Mouse (Mus musculus) embryonic facial prominence, embryonic 13.5 days (tissue): ENCODE measurements around the gene Grin2d. TPM values are rescaled to one million over a fixed set of nuclear protein-coding genes. Genes with fewer than 3 reads are reported as not detected.
A peak's percentile ranks its signal among the peaks of the same experiment; 100 is the strongest.
"Not testable (repeated sequence)": the region's sequence is repeated elsewhere in the genome, so short reads cannot be mapped to it uniquely, and the experiment has no call there.

ENCODE experiments used
- ATAC-seq: fragments of 200-750 bp; cut with Nextera tagmentation; 2 replicates; pipeline ENCODE4 v1.8.0; 2017; ENCODE audit warnings: low read depth; ENCODE audit not compliant: insufficient number of reproducible peaks, insufficient read depth, low FRiP score, low TSS enrichment
- H3K27ac ChIP-seq: fragments of 300-500 bp; sonication (generic); 2 replicates; pipeline ENCODE4 v1.5.1; 2015; ENCODE audit warnings: moderate library complexity, mild to moderate bottlenecking, inconsistent platforms
- H3K27me3 ChIP-seq: fragments of 300-500 bp; sonication (generic); 2 replicates; pipeline ENCODE4 v1.6.1; 2015; ENCODE audit warnings: mild to moderate bottlenecking, inconsistent platforms
- H3K36me3 ChIP-seq: fragments of 300-500 bp; sonication (generic); 2 replicates; pipeline ENCODE4 v1.6.1; 2015; ENCODE audit warnings: mild to moderate bottlenecking, inconsistent platforms
- H3K4me1 ChIP-seq: fragments of 300-500 bp; sonication (generic); 2 replicates; pipeline ENCODE4 v1.6.1; 2015; ENCODE audit warnings: inconsistent platforms
- H3K4me2 ChIP-seq: fragments of 300-500 bp; sonication (generic); 2 replicates; pipeline ENCODE4 v1.6.1; 2015; ENCODE audit warnings: moderate library complexity, mild to moderate bottlenecking, inconsistent platforms
- H3K4me3 ChIP-seq: fragments of 300-500 bp; sonication (generic); 2 replicates; pipeline ENCODE4 v1.5.1; 2015; ENCODE audit warnings: mild to moderate bottlenecking, inconsistent platforms
- H3K9ac ChIP-seq: fragments of 300-500 bp; sonication (generic); 2 replicates; pipeline ENCODE4 v1.6.1; 2015; ENCODE audit warnings: mild to moderate bottlenecking, inconsistent platforms
- H3K9me3 ChIP-seq: fragments of 300-500 bp; sonication (generic); 2 replicates; pipeline ENCODE4 v1.6.1; 2016; ENCODE audit warnings: inconsistent platforms
- WGBS: fragments of 180-500 bp; shearing (Covaris S2); methylation state at CpG from one replicate; pipeline ENCODE4 v1.1.7; 2015; ENCODE audit warnings: mixed read lengths; 5-methylcytosine and 5-hydroxymethylcytosine counted together
- polyA plus RNA-seq: library from polyadenylated mRNA; unstranded; fragments of >200 nt; fragmentation: Nextera tagmentation; extraction: Ambion mirVana; gene quantifications from 2 replicates; pipeline ENCODE4 v1.2.1, GENCODE M21; 2015

The Grin2d gene
- polyA plus RNA-seq = 0.56 and 0.72 TPM in 2 replicates

DNA sequence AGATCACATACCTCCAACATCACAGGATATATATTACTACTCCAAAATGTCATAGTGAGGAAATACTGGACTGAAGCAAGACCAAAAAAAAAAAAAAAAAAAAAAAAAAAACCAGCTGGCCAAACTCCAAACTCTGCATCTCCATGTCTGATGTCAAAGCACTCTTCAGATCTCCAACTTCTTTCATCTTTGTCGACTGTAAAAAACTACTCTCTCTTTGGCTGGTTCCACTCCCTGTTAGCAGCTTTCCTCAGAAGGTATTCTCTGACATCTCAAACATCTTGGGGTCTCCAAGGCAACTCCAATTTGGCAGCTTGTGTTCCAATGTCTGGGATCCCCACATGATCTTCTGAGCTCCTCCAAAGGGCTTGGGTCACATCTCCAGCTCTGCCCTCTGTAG, at the start of gene Grin2d:
Gene Grin2d (minus strand): TSS at position 101 of the 400 bp plus-strand sequence.
- Histone ChIP-seq H3K36me3 (peaks cover 88% of the 10 kb centered on the region), H3K4me1 (peaks cover 20% of the 10 kb centered on the region)
- WGBS = 97% methylated on average over 1 of the region's 1 CpGs
- H3K4me2 ChIP-seq, H3K9ac ChIP-seq, H3K9me3 ChIP-seq, ATAC-seq, H3K27me3 ChIP-seq, H3K4me3 ChIP-seq, H3K27ac ChIP-seq: not testable (repeated sequence)

DNA sequence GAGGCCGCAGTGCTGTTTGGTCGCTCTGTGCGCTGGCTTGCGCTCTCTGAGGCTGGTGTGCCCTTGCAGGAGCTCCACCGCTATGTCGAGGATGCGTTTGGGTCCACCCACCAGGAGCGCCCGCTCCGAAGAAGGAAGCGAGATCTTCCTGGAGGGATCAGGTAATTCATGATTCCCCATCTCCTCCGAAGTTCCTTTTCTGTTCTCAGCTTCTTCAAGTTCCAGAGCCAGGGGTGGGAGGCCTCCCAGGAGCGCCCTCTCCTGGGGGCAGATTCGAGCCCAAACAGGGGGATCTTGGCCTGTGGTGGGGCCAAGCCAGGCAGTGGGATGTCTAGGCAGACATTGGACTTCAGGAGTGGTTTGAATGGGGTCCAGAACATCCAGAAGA, 46.2 kb upstream of the Grin2d start:
- H3K4me1 ChIP-seq = peaks cover 47% of the 10 kb centered on the region
- H3K27ac ChIP-seq = peak overlapping the region; percentile 93; the same call in 1 of the 2 replicates
- peaks cover 14% of the 10 kb centered on the region for H3K27me3 ChIP-seq
- H3K4me2 ChIP-seq = peak overlapping the region; percentile 76
- WGBS = 18% methylated on average over 14 of the region's 14 CpGs
- H3K9ac ChIP-seq = 0 out of 2 replicates have a peak overlapping the region, but pooled peaks have one; percentile 44
- no peak for ATAC-seq
- peaks cover 7% of the 10 kb centered on the region; the same call in 1 of the 2 replicates for H3K9me3 ChIP-seq
- no peaks in the 10 kb centered on the region for H3K36me3 ChIP-seq
- H3K4me3 ChIP-seq = peak overlapping the region; percentile 44

DNA sequence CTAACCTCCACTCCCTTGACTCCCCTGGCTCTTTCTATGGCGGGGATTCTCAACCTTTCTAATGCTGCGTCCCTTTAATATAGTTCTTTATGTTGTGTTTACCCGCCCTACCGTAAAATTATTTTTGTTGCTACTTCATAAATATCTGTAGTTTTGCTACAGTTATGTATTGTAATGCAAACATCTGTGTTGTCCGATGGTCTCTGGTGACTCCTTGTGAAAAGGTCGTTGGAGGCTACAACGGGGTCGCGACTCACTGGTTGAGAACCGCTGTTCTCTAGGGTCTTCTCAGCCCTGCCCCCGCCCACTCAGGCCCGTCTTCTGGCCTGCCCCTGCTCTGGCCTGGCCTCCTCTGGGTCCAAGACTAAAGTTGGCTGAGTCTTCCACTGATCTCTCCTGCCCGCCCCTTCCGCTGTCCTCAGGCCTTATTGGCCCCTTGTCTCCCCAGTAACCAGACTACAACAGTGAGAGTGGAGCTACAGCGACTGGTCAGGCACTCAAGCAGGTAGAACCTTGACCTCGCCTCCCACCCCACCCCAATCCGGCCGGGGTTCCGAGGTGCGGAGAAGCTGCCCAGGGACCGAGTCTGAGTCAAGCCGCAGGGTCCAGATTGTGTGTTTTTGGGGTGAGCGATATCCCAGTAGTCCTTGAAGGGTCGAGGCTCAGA, 45.7 kb upstream of the Grin2d start, which contains the start of gene Ccdc114:
Gene Ccdc114 (plus strand): TSS at position 311 of the 667 bp plus-strand sequence.
- Histone ChIP-seq H3K4me1 (peaks cover 49% of the 10 kb centered on the region), H3K4me3 (peak within 1 kb of the TSS; percentile 44), H3K4me2 (peak within 1 kb of the TSS; percentile 76), H3K36me3 (peaks cover 5% of the 10 kb centered on the region), H3K9ac (peak within 1 kb of the TSS; percentile 49), H3K27me3 (peaks cover 11% of the 10 kb centered on the region), H3K9me3 (peaks cover 7% of the 10 kb centered on the region; the same call in 1 of the 2 replicates), H3K27ac (peak within 1 kb of the TSS; percentile 93)
- WGBS = 9% methylated on average over 24 of the region's 24 CpGs
- no peak for ATAC-seq

DNA sequence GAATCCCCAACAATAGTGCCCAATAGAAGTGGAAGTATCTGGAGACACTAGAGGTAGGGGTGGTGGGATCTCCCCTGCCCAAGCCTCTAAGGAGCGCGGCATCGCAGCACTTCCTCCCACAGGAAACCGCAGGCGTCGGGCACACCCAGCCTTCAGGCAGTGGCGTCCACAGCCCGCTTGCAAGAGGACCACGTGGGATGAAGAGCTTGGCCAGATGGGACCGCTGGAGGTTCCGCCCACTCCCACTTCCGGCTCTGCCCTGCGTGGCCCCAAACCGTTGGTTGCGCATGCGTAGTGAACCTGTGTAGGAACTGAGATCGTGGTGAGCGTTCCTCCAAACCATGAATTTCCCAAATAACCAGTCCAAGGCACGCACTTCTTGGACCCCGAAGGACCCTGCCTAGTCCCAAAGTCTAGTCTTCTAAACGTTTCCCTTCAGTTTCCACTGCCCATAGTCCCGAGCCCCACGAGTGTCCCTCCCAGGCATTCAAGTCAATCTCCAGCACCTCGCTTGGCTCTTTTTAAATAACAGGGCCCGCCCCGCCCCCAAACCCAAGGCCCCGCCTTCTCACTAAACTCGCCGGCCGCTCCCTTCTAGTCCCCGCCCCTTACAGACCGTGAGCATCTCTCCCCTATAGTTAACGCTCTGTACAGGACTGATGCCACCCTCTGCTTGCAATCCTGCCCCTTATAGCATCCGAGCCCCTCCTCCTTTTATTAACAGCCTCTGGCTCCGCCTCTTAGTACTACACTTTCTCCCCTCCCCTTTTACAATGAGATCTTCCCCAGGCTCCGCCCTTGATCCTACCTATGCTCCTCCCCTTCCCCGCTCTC, 45.0 kb upstream of the Grin2d start:
- WGBS = under 1% methylated on average over 37 of the region's 37 CpGs
- ATAC-seq = peak; percentile 84

DNA sequence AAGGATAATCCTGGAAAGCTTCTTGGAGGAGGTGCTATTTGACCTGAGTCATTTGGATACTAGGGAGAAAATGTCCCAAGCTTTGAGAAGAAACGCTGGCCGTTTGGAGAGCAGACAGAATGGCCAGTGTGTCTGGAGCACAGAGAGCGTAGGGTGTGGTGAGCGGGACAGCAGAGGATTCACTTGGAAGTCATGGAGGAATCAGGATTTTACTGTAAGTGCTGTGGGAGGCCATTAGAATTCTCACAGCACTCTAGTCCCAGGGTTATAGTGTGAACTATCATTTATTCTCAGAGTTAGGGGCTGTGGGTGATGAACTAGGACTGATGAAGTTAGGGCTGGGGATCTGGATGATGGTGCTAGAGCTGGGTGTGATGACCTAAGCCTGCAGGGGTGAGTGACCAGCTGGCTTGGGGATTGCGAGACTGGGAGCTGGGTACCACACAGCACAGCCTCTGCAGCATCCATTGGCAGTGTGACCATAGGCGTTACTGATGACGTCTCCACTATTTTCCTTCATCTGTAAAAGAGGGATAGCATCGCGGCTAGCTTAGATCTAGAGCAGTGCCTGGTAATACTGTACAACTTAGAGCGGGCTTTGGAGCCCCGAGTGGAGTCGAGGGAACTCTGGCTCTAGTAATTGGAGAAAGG, 43.9 kb upstream of the Grin2d start:
- peaks cover 7% of the 10 kb centered on the region; the same call in 1 of the 2 replicates for H3K9me3 ChIP-seq
- ATAC-seq = no peak
- peaks cover 11% of the 10 kb centered on the region for H3K36me3 ChIP-seq
- H3K4me2 ChIP-seq = peak overlapping the region; percentile 76
- 0 out of 2 replicates have a peak overlapping the region, but pooled peaks have one; percentile 49 for H3K9ac ChIP-seq
- peak overlapping the region; percentile 93 for H3K27ac ChIP-seq
- H3K4me3 ChIP-seq = 0 out of 2 replicates have a peak overlapping the region, but pooled peaks have one; percentile 55
- peaks cover 62% of the 10 kb centered on the region for H3K4me1 ChIP-seq
- WGBS = 73% methylated on average over 12 of the region's 12 CpGs
- no peaks in the 10 kb centered on the region for H3K27me3 ChIP-seq

More for the DNA sequence above, 45.0 kb upstream of the Grin2d start:
- Histone ChIP-seq H3K4me1 (peaks cover 51% of the 10 kb centered on the region), H3K9ac (peak overlapping the region; percentile 49), H3K4me3 (peak overlapping the region; percentile 44), H3K4me2 (peak overlapping the region; percentile 76), H3K9me3 (peaks cover 7% of the 10 kb centered on the region; the same call in 1 of the 2 replicates), H3K27me3 (peaks cover 7% of the 10 kb centered on the region), H3K36me3 (peaks cover 8% of the 10 kb centered on the region), H3K27ac (peak overlapping the region; percentile 93)

DNA sequence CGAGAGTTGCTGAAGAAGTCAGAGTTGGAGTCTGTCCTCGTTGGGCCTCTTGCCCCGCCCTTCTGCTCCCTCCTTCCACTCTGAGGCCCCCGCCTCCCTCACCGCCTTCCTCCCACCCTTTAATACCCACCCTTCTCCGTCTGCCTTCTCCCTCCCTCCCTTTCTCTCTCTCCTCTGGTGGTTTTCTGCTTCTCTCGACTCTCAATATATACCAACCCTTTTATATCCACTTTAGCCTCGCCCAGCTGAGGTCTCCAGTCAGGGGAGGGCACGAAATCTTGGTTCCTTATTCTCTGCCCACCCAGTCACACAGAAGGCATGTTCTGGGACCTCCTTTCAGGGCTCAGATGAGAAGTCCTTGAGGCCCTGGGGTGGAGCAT, 43.1 kb upstream of the Grin2d start, which contains the start of gene Emp3:
Gene Emp3 (minus strand): TSS at position 163 of the 380 bp plus-strand sequence.
- 20% methylated on average over 9 of the region's 9 CpGs for WGBS
- ATAC-seq = peak; percentile 22; the same call in 1 of the 2 replicates

DNA sequence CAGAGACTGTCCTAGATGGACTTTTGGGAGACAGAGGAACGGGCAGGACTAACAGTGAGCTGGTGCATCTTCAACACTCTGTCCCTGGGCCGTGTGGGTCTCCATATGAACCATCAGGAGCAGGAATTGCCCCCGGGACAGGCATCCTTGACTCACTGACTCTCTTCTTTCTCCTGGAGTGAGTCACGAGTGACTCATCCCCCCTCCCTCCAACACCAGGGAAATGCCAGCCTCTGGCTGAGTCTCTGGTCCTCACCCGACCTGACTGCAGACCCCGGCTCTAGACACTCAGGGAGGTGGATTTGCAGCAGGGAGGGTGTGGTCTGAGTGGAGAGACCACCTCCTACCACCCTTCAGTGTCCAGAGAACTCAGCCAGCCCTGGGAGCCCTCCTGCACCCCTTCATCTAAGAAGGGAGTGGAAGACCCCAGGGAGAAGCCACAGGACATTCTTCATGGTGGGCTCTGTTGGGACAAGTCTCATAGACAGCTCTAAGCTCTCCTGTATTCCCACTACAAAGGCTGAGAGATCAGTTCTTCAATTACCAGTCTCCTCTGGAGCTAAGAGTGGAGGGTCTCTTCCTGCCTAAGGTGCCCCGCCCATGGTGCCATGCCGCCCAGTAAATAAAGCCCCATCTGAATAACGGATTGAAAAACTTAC, 42.5 kb upstream of the Grin2d start:
- WGBS = 26% methylated on average over 9 of the region's 9 CpGs
- Histone ChIP-seq H3K4me3 (peak overlapping the region; percentile 55), H3K4me2 (peak overlapping the region; percentile 76), H3K36me3 (peaks cover 11% of the 10 kb centered on the region), H3K27me3 (no peaks in the 10 kb centered on the region), H3K27ac (peak overlapping the region; percentile 93), H3K4me1 (peaks cover 75% of the 10 kb centered on the region), H3K9ac (peak overlapping the region; percentile 78), H3K9me3 (peaks cover 7% of the 10 kb centered on the region; the same call in 1 of the 2 replicates)
- ATAC-seq = no peak

More for the DNA sequence above, 43.1 kb upstream of the Grin2d start, which contains the start of gene Emp3:
- Histone ChIP-seq H3K36me3 (peaks cover 11% of the 10 kb centered on the region), H3K4me2 (peak within 1 kb of the TSS; percentile 76), H3K4me1 (peaks cover 70% of the 10 kb centered on the region), H3K27me3 (no peaks in the 10 kb centered on the region), H3K27ac (peak within 1 kb of the TSS; percentile 93), H3K9me3 (peaks cover 7% of the 10 kb centered on the region; the same call in 1 of the 2 replicates), H3K9ac (peak within 1 kb of the TSS; percentile 78), H3K4me3 (peak within 1 kb of the TSS; percentile 55)

DNA sequence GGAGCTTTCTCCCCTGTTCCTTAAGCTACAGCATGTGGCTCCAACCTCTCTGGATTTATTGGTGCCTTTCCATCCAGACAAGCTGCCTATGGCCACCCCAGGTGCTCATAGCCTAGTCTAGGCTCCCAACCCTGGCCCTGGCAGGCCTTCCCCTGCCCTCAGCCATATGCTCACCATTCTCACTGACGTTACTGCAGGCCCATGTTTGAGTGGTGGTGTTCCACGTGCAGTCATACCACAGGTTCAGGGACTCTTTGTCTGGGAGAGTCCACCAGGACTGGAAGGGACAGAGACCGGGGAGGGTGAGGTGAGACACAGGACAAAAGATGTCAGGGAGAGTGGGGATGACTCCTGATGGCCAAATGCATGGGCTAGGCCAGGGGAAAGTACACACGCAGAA, 41.6 kb upstream of the Grin2d start:
- Histone ChIP-seq H3K4me3 (peak overlapping the region; percentile 55), H3K27me3 (no peaks in the 10 kb centered on the region), H3K4me2 (peak overlapping the region; percentile 76), H3K9ac (peak overlapping the region; percentile 78), H3K27ac (peak overlapping the region; percentile 93), H3K9me3 (no peaks in the 10 kb centered on the region), H3K4me1 (peaks cover 83% of the 10 kb centered on the region), H3K36me3 (peaks cover 11% of the 10 kb centered on the region)
- 77% methylated on average over 4 of the region's 4 CpGs for WGBS
- ATAC-seq = no peak

DNA sequence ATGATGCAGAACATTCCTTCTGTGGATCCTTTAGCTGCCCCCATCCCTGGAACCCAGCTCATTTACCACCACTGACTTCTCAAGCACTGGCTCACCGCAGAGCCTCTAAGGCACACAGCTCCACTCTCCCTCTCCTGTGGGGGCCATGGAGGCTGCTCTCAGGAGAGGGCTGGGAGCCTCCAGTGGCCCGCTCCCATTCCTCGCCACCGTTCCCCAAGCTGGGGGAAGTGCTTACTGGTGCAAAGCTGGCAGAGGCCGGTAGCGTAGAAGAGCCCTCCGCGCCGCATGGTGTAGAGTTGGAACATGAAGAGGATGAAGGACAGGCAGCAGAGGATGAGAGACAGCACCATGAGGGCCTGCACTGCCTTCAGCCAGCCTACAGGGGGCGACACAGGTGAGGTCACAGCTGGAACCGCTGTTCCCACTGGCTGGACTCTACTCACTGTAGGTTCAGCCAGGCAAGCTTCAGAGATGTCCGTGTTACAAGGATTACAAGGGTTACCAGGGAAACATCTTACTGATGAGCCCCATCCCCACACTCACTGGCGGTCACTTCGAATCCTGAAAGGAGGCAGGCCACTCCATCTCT, 41.0 kb upstream of the Grin2d start:
- peak overlapping the region; percentile 76 for H3K4me2 ChIP-seq
- H3K27me3 ChIP-seq = no peaks in the 10 kb centered on the region
- peaks cover 83% of the 10 kb centered on the region for H3K4me1 ChIP-seq

DNA sequence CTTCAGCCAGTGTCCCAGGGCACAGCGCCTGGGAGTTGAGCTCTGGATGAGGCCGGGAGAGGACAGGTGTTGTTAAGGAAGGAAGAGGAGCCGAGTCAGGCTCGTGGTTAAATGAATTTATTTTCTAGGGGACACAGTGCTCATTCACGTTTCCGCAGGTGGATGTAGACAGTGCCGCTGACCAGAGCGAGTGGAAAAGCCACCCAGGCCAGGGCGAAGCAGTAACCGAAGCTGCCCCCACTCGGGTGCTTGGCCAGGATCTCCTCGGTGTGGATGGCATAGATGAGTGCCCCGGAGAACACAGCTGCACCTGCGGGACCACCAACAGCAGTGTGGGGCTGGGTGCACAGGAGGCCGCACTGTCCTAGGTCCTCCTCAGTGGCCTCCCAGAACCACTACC, 39.7 kb upstream of the Grin2d start:
- H3K4me1 ChIP-seq = peaks cover 76% of the 10 kb centered on the region
- peak overlapping the region; percentile 97 for H3K27ac ChIP-seq
- no peaks in the 10 kb centered on the region for H3K27me3 ChIP-seq
- 86% methylated on average over 15 of the region's 15 CpGs for WGBS
- peaks cover 11% of the 10 kb centered on the region for H3K36me3 ChIP-seq
- no peak overlapping the region; the same call in 1 of the 2 replicates for H3K9ac ChIP-seq
- no peaks in the 10 kb centered on the region for H3K9me3 ChIP-seq
- H3K4me2 ChIP-seq = no peak overlapping the region
- no peak for ATAC-seq
- no peak overlapping the region for H3K4me3 ChIP-seq

More for the DNA sequence above, 41.0 kb upstream of the Grin2d start:
- no peak for ATAC-seq
- H3K36me3 ChIP-seq = peaks cover 11% of the 10 kb centered on the region
- peak overlapping the region; percentile 55 for H3K4me3 ChIP-seq
- peak overlapping the region; percentile 78; the same call in 1 of the 2 replicates for H3K9ac ChIP-seq
- H3K9me3 ChIP-seq = no peaks in the 10 kb centered on the region
- H3K27ac ChIP-seq = peak overlapping the region; percentile 93; the same call in 1 of the 2 replicates
- 66% methylated on average over 14 of the region's 14 CpGs for WGBS
